Mouse (Mus musculus) liver, postnatal 0 days (tissue): ENCODE data around the gene Mmp2.

Experiments used
- CTCF ChIP-seq: sonication (generic); IDR thresholded peaks from 2 replicates; pipeline ENCODE4 v1.5.1; 2016; ENCODE audit warnings: antibody characterized with exemption, low read depth
- EP300 ChIP-seq: IDR thresholded peaks from 2 replicates; pipeline ENCODE4 v1.6.1; 2016; ENCODE audit warnings: antibody characterized with exemption, low read depth, mild to moderate bottlenecking

DNA sequence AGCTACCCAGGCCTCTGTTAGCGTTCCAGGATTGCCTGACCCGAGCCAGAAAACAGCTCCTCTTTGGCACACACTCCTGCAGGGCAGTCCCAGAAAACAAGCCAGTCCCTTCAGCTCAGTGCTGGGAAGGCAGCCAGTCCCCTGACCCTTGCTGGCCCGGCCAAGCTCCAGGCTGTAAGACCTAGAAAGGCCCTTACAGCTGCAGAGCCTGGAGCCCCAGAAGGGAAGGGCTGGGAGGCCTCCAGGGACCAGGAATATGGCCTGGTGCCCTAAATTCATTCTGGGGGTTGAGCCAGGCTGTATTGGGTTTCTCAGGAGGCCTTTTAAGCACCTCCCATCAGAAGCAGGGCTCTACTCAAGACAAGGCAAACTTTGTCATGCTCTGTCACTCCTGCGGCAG is 23.1 kb downstream of the Mmp2 start:
- no peak for TF ChIP-seq CTCF
- TF ChIP-seq EP300: no peak
